Mouse (Mus musculus): ENCODE measurements around the gene A930004D18Rik. TPM values are rescaled to one million over a fixed set of nuclear protein-coding genes. Genes with fewer than 3 reads are reported as not detected.
A peak's percentile ranks its signal among the peaks of the same experiment; 100 is the strongest.

Gene A930004D18Rik
- total and polyA plus RNA-seq, 3 experiments: 0.39 to 1.8 TPM; not detected in 1

DNA sequence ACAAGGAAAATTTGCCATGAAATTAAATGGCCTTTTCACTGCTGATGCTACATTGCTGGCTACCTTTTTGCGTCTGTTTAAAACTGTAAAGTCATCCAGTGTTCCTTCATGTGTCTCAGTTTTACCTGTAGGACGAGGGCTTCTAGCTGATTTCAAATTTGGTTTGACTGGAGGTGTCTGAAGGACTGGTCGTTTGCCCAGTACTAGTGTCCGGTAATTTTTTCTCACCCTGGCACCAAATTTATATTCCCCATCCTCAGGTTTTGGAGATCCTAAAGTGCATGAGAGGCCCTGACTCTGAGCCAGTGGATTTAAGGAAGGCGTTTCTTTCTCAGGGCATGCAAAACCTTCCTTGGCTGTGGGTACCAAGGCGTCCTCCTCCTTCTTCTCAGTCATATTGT lies 8.2 kb upstream of the A930004D18Rik start:
- H3K9me3 ChIP-seq (replicated peaks; ENCODE audit: insufficient read depth, low read length): no peaks in the 10 kb centered on the region
- peaks cover 3% of the 10 kb centered on the region; the same call in 1 of the 2 replicates for H3K79me2 ChIP-seq (ENCODE audit: control insufficient read depth, insufficient read depth, low read length, poor library complexity)
- H3K36me3 ChIP-seq (ENCODE audit: control insufficient read depth in 1 of 2, insufficient read depth in 2 of 2, low read length in 2 of 2): peaks cover 0 to 6% of the 10 kb centered on the region in 2 experiments; a peak in 1 of 4 replicates
- peaks cover 19 to 35% of the 10 kb centered on the region in 2 experiments for H3K27me3 ChIP-seq (ENCODE audit: control insufficient read depth in 1 of 2, insufficient read depth in 2 of 2, low read length in 2 of 2)
- H3K4me1 ChIP-seq (ENCODE audit: control insufficient read depth in 1 of 2, insufficient read depth in 2 of 2, low read length in 2 of 2): peaks cover 0 to 3% of the 10 kb centered on the region in 2 experiments; a peak in 1 of 4 replicates
- H3K4me3 ChIP-seq (ENCODE audit: control insufficient read depth in 1 of 2, insufficient read depth in 1 of 2, low read depth in 2 of 2, low read length in 2 of 2): no peak overlapping the region
- TF ChIP-seq SIN3A (IDR thresholded peaks at IDR 0.05; ENCODE audit: low read length) (no peak), ZKSCAN1 (IDR thresholded peaks at IDR 0.05; ENCODE audit: low read depth, low read length) (no peak), KAT2A (conservative IDR thresholded peaks at IDR 0.05; ENCODE audit: low read depth, low read length) (no peak)
- H3K27ac ChIP-seq (ENCODE audit: control insufficient read depth, low read depth, low read length): no peak overlapping the region
- H3K9ac ChIP-seq (ENCODE audit: control insufficient read depth, low read depth, low read length, poor library complexity, severe bottlenecking): no peak overlapping the region
- DNase-seq (ENCODE audit: low read depth, low spot score): no peak

DNA sequence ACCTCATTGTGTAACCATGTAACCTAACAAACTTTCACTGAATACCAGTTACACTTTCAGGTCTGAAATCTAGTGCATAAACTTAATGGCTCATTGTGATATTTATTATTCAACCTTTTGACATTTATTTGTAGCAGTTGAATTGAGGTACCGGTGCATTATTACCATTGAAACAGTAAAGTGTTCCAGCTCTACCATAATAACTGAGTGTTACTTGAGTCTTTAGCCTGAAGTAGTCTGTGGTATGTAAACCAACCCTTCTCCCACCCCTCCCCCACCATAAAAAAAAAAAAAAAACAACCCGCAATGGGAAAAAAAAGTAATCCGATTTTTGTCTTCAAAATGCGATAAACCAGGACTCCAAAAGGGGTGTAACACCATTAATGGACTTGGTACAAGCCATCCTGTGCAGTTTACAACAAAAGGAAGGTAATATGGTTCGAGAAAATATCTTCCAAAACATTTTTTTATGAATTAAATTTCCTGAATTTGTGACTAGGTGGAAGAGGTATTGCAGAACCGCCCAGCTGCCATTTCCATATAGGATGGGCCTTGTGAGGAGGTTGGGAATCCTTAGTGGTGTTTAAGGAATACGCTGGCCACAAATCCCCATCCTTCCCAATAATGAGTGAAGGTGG lies 7.7 kb upstream of the A930004D18Rik start:
- peaks cover 21 to 35% of the 10 kb centered on the region in 2 experiments for H3K27me3 ChIP-seq (ENCODE audit: control insufficient read depth in 1 of 2, insufficient read depth in 2 of 2, low read length in 2 of 2)
- H3K36me3 ChIP-seq (ENCODE audit: control insufficient read depth in 1 of 2, insufficient read depth in 2 of 2, low read length in 2 of 2): peaks cover 0 to 6% of the 10 kb centered on the region in 2 experiments; a peak in 1 of 4 replicates
- TF ChIP-seq ZMIZ1 (IDR thresholded peaks at IDR 0.05; ENCODE audit: low read depth, low read length) (no peak), ZNF384 (IDR thresholded peaks at IDR 0.05; ENCODE audit: low read depth, low read length) (peak; percentile 28; the same call in 1 of the 2 replicates), E2F4 (IDR thresholded peaks at IDR 0.05; ENCODE audit: borderline replicate concordance, low read depth, low read length) (no peak), CHD2 (IDR thresholded peaks at IDR 0.05; ENCODE audit: low read length) (no peak), NRF1 (IDR thresholded peaks at IDR 0.05; ENCODE audit: insufficient read depth, low read depth, low read length, poor library complexity, severe bottlenecking) (no peak), MAFK (IDR thresholded peaks at IDR 0.05; ENCODE audit: borderline replicate concordance, low read depth, low read length) (no peak)
- no peak overlapping the region for H3K4me3 ChIP-seq (ENCODE audit: control insufficient read depth in 1 of 2, insufficient read depth in 1 of 2, low read depth in 2 of 2, low read length in 2 of 2)
- peaks cover 0 to 3% of the 10 kb centered on the region in 2 experiments; a peak in 1 of 4 replicates for H3K4me1 ChIP-seq (ENCODE audit: control insufficient read depth in 1 of 2, insufficient read depth in 2 of 2, low read length in 2 of 2)
- DNase-seq (ENCODE audit: low read depth, low spot score): no peak
- no peak overlapping the region for H3K27ac ChIP-seq (ENCODE audit: control insufficient read depth, low read depth, low read length)
- peaks cover 3% of the 10 kb centered on the region; the same call in 1 of the 2 replicates for H3K79me2 ChIP-seq (ENCODE audit: control insufficient read depth, insufficient read depth, low read length, poor library complexity)
- H3K9me3 ChIP-seq (replicated peaks; ENCODE audit: insufficient read depth, low read length): no peaks in the 10 kb centered on the region
- H3K9ac ChIP-seq (ENCODE audit: control insufficient read depth, low read depth, low read length, poor library complexity, severe bottlenecking): no peak overlapping the region

GRCm38 (mm10) chr2:18041199-18041885 lies 3.8 kb upstream of the A930004D18Rik start:
- no peak overlapping the region for H3K27ac ChIP-seq (ENCODE audit: control insufficient read depth, low read depth, low read length)
- H3K4me3 ChIP-seq (ENCODE audit: control insufficient read depth in 1 of 2, insufficient read depth in 1 of 2, low read depth in 2 of 2, low read length in 2 of 2): no peak overlapping the region
- no peak overlapping the region for H3K9ac ChIP-seq (ENCODE audit: control insufficient read depth, low read depth, low read length, poor library complexity, severe bottlenecking)
- peaks cover 20 to 33% of the 10 kb centered on the region in 2 experiments for H3K27me3 ChIP-seq (ENCODE audit: control insufficient read depth in 1 of 2, insufficient read depth in 2 of 2, low read length in 2 of 2)
- no peaks in the 10 kb centered on the region for H3K79me2 ChIP-seq (ENCODE audit: control insufficient read depth, insufficient read depth, low read length, poor library complexity)
- TF ChIP-seq NRF1 (IDR thresholded peaks at IDR 0.05; ENCODE audit: insufficient read depth, low read depth, low read length, poor library complexity, severe bottlenecking) (no peak), GABPA (IDR thresholded peaks at IDR 0.05; ENCODE audit: low read depth, low read length) (no peak), POLR2AphosphoS5 (IDR thresholded peaks at IDR 0.05; ENCODE audit: borderline replicate concordance, low read depth, low read length) (no peak), ZKSCAN1 (IDR thresholded peaks at IDR 0.05; ENCODE audit: low read depth, low read length) (no peak), MYC (IDR thresholded peaks at IDR 0.05; ENCODE audit: low read depth, low read length) (no peak), POLR2AphosphoS2 (IDR thresholded peaks at IDR 0.05; ENCODE audit: low read length) (no peak), TAL1 (IDR thresholded peaks at IDR 0.05; ENCODE audit: low read length) (no peak), ZNF384 (IDR thresholded peaks at IDR 0.05; ENCODE audit: low read depth, low read length) (no peak), CTCF (IDR thresholded peaks at IDR 0.05 in 2 of 3, conservative IDR thresholded peaks at IDR 0.05 in 1 of 3; ENCODE audit: control insufficient read depth in 1 of 3, insufficient read depth in 1 of 3, low read depth in 2 of 3, low read length in 3 of 3, poor library complexity in 1 of 3, severe bottlenecking in 1 of 3) (no peak), ELF1 (IDR thresholded peaks at IDR 0.05; ENCODE audit: low read depth, low read length) (no peak), MYB (IDR thresholded peaks at IDR 0.05; ENCODE audit: low read depth, low read length) (no peak)
- no peaks in the 10 kb centered on the region for H3K9me3 ChIP-seq (replicated peaks; ENCODE audit: insufficient read depth, low read length)
- no peaks in the 10 kb centered on the region for H3K36me3 ChIP-seq (ENCODE audit: control insufficient read depth in 1 of 2, insufficient read depth in 2 of 2, low read length in 2 of 2)
- no peaks in the 10 kb centered on the region for H3K4me1 ChIP-seq (ENCODE audit: control insufficient read depth in 1 of 2, insufficient read depth in 2 of 2, low read length in 2 of 2)
- no peak for DNase-seq (ENCODE audit: low read depth, low spot score)
